Mouse (Mus musculus): Measurements from ENCODE around the gene Parp11.

Parp11 gene

DNA sequence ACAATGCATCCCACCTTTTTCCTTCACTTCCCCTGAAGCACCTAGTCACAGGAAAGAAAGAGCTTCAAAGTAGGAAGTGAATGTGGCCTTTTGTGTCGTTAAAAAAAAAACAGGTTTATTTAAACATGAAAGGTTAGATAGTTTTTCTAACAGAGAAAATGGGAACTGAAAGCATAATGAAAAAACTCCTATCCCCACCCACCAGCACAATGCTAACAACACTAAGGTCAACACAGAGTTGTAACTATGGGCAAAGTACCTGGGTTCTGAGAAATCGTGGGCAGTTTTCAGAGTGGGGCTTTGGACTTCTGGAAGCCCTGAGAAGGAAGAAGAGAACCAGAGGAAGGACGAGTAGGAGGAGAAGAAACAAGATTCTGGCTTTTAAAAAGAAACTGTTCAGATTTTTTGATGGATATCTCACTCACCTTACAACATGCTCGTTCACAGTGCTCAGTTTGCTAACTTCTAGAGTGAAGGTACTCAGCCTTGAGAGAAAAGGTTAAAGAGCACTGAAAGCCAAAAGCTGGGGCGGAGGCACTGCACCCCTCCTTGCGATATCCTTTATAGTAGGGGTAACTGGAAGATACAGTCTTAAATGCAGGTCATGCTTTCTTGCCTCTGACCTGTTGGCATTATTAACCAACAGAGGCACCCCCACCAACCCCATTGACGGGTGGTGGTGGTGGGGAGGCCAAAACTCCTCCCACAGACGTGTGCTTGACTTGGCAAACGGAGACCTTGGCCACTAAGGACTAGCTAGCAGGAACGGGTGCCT is 1.2 kb downstream of the Parp11 start:
- DNase-seq (ENCODE audit: extremely low spot score, low spot score), result no peak

DNA sequence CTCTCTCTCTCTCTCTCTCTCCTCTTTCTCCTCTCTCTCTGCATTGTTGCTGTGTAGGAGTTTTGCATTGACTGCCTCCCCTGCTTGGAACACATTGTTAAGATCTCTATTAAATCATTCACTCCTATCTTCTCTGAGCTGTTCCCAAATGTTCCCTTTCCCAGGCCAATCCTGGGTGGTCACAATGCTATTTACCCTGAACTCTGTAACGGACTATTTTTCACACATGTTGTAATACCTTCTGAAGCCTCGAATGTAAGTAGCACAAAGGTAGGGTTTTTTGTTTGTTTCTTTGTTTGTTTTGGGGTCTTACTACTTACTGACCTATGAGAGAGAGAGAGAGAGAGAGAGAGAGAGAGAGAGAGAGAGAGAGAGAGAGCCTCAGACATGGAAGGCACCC is 2.2 kb downstream of the Parp11 start:
- DNase-seq (ENCODE audit: extremely low spot score, low spot score), result no peak

DNA sequence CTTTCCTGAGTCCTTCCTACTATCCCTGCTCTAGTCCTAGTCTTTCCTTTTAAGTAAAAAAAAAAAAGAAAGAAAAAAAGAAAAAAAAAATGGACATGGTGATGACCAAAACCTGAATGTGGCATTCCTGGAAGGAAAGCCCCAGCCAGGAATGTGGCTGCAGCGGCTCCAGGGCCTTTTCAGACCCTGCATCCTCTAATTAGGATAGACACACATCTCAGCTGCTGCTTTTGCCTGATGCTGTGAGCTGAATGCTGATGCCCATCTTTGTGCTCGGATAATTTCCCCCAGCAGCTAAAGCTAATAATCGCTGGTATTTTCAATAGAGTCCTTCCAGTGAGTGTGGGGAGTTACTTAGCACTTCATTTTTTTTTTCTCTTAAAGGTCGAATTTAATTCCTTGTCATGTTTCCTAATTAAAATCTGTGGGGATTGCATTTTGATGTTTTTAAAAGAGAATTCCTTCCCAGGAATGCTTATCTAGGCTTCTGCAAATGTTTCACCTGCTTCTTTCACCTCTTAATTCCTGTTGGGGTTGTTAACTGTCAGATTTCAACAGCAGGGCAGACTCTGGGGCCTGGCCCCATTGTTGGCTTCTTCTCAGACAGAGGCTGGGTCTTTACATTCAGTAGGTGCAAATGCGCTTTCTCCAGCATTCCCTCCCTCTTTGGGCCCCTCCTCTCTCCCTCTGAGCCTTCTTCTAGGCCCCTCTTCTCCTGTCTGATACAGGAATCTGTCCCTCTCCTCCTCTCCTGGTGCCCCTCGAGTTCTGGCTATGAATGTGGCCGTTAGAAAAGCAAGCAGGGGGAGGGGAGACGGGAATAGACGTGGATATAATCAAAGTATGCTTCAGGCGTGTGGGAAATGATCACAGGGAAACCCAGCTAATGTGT is 3.1 kb downstream of the Parp11 start:
- no peak for DNase-seq (ENCODE audit: extremely low spot score, low spot score)

DNA sequence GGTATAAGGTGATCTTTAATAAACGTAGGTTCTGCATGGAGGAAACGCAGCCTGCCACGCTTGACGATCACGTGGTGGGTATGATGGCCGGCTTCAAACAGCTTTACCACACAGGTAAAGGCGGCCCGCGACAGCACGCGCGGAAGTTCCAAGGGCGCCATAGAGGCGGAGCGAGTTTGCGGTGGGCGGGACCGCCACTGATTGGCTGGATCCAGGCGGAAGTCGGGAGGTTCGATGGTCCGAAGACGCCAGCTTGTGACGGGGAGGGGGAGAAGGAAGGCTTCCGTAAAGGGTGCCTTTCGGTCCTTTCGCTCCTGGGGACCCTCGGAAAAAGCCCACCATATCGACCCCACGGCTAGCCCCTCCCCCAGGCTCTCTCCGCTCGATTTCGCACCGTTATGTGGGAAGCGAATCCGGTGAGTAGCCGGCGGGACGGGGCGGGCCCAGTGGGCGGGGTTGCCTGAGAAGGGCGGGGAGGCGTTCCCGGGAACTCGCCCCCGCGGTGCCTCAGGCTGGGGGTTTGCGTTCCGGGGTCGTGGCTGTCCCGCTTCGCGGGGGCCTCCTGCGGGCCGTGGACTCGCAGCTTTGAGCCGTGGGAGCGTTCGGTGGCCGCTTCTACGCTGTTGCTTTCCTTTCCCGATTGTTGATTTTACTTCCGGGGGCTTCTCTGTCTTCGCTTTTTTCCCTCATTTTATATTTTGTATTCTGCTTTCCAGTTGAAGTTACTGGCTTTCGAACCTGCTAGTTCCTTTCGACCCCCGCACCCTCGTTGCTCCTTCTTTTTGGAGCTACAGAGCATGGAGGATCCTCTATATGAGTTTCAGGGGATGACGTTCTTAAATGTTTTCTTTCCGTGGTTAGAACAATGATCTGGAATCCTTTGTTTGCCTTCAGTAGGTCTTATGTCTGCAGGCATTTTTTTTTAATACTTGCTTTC is 7.0 kb downstream of the Parp11 start:
- peak; percentile 95 for DNase-seq (ENCODE audit: extremely low spot score, low spot score)

DNA sequence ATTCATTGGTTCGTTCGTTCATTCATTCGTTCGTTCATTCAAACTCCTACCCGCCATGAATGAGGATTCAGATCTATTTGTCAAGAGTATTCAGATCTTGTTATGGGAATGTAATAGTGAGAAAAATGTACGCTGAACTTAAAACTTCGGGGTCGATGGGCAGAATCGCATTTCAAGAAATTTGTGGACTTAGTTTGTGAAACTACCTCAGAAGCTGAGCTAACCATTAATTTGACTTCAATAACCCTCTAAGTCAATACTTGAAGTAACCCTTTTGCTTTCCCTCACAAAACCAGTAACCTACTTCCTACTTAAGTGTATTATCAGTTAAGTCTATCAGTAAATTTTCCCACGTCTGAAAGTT is 7.7 kb downstream of the Parp11 start:
- no peak for DNase-seq (ENCODE audit: extremely low spot score, low spot score)

DNA sequence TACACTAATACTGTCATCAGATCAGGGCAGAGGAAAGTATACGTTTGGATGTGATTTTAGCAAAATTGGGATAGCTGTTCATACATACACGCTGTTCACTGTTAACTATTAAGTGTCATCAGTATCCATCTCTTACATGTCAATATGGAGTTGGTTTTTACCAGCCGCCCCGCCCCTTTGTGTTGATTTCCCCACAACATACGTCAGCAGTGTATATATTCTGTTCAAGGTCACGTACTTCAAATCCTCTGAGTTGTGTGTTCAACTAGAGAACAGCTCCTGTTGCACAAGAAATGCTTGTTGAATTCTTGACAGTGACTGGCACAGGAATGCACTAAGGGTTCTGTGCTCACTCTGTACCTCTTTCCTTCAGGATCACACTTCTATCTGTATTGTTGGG is 8.2 kb downstream of the Parp11 start:
- DNase-seq (ENCODE audit: extremely low spot score, low spot score), result no peak

DNA sequence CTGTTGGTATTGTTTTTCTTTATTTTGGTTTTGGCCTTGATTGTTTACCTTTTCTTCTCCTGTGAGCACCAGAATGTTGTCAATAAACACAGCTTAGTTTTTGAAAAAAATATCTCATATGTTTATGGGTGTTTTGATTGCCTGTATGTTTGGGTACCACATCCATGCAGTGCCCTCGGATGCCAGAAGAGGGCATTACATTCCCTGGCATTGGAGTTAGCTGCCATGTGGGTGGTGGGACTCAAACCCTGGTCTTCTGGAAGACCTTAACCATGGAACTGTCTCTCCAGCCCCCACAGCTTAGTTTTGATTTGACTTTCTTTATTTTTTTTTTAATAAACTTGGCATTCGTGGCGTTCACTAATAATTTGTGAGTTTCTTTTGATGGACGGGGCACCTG is 8.8 kb downstream of the Parp11 start:
- no peak for DNase-seq (ENCODE audit: extremely low spot score, low spot score)

DNA sequence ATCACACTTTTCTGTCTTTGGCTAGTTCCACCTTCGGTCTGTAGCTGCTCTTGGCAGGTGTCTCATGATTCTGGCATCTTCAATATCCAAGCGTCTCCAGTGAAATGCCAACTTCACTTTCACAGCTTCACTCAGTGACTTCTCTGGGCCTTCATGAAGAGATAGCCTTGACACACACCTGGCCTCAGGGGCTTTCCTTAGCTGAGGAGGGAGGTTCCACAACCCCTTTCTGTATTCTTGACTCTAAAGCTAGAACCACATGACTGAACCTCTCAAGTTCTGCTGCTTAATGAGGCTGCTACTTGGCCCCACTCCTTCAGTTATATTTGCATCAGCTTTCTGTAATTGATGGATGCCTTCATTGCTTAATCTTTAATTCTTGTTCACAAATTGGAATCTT is 10.1 kb downstream of the Parp11 start:
- DNase-seq (ENCODE audit: extremely low spot score, low spot score), result no peak

DNA sequence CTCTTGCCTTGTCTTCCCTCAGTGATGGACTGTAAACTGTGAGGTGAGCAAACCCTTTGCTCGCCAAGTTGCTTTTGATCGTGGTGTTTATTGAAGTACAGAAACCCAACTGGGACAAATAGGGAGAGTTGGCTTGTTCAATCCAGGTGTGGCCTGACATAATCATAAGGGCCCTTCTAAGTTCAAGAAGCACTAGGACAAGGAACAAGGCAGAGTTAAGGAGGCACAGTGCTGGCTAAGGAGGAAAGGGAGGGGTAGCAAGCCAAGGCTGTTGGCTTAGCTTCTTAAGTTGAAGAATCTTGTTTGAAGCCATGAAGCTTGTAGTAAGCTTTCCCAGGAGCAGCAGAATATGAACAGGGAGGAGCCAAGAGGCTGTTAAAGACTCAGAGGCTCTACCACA is 13.1 kb downstream of the Parp11 start:
- DNase-seq (ENCODE audit: extremely low spot score, low spot score), result no peak

DNA sequence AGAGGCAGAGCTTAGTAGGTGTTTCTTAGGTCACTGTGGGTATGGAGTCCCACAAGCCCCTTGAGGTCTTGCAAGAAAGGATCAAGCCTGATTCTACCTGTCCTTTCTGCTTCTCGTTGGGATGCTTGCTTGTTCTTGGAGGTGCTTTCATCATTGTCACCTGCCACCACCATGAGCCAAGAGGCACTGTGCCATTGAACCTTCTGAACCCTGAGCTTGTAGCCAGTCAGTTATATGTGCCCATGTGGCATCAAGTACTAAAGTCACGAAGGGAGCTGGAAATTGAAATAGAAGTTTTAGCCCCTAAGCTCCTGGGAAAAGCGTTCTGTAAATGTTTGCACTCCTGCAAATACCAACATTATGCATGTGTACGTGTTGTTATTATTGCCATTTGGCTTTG is 14.9 kb downstream of the Parp11 start:
- DNase-seq (ENCODE audit: extremely low spot score, low spot score), result no peak

DNA sequence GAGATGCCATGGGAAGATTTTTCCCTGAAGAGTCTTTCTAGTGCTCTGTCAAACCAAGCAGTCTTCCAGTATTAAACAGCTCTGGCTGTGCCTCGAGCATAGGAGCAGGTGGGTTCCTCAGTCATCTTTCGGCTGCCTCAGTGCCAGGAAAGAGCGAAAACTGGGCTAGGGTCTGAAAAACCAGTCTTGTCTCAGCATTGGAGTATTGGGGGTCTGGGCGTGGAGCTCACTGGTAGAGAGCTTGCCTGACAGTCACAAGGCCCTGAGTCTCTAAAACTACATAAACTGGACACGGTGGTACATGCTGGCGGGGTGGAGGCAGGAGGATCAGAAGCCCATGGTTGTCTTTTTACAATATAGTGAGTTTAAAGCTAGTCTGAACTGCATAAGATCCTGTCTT is 15.6 kb downstream of the Parp11 start:
- DNase-seq (ENCODE audit: extremely low spot score, low spot score), result no peak

DNA sequence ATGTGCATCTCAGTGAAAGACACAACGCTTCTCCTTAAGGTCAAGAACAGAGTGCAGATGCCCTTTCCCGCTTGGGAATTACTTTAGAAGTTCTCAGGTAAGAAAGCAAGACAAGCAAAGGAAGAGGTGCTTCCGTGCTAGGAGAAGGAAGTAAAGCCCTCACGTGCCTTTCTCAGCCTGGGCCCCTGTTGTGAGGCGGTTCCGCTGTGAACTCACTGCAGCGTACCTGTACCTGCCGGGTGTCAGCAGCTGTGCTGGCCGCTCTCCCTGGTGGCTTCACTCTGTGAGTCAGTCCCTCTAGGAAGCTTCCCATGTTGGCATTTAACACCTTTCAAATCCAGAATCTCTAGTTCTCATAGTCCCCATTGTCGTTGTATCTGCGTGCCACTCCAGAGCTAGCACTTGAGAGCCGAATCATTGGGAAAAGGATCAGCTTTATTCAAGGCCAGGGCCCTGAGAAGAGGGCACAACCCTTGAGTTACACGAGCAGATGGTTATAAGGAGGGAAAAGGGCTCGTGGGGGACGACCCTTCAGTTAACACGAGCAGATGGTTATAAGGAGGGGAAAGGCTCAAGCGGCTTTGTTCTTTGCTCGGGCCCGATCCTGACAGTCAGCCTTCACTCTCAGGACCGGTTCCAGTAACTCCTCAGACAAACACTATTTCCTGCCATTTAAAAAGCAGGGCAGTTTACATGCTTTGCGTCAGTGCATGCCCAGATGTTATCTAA is 16.8 kb downstream of the Parp11 start:
- DNase-seq (ENCODE audit: extremely low spot score, low spot score), result no peak

DNA sequence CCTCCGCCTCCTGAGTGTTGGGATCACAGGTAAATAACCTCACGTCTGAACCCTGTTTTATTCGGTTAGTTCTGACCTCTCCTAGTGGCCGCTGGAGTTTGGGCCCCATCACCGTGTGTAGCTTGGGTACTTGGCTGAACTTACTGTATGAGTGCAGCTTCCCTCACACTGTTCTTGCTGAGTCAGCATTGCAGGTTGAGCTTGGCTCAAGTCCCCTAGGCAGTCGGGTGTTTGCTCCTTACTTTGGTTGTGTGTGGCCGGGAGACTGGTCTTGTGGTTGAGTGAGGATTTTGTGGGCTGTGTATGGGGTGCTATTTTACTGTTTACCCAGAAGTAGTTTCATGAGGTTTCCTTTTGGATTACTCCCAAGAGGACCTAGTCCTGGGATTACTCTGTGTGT is 17.9 kb downstream of the Parp11 start:
- no peak for DNase-seq (ENCODE audit: extremely low spot score, low spot score)

DNA sequence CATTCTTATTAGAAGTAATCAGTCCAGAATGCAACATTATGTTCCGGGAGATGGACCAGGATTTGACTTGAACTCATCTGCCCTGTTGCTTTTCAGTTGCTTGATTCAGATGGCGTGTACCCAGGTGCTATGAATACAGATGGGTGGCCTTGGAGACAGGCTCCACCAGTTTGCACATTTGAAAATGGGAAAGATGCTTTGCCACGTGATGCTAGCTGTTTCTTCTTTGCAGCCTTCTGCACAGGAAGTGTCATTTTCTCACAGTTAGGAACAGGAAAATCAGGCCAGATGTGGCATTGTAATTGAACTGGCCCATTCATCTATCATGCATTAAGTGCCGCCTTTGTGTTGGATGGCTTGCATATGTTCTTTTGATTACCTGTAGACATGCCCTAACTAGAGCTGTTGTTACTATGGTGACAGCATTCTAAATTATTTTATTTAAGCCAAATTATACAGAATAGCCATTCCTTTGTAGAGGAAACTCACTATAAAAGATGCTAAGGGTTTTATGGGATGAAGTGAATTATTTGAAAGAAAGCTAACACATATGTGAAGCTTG is 20.2 kb downstream of the Parp11 start:
- no peak for DNase-seq (ENCODE audit: extremely low spot score, low spot score)

DNA sequence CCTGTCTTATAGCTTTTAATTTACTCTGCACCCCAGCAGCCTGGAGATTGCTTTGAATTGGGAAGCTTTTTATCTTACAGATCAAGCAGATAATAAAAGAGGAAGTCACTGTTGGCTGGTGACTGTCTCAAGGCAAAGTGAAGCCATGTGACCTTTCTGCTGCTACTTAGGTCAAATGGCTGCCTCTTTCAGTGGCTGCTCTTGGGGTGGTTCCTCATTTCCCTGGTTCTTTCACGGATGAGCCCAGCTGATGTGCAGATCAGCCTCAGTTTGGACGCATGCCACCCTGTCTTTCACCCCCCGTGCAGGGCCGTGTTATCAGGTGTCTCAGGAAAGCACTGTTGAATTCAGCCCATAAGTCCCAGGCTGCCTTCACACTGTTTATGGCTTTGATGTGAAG is 25.4 kb downstream of the Parp11 start:
- no peak for DNase-seq (ENCODE audit: extremely low spot score, low spot score)

DNA sequence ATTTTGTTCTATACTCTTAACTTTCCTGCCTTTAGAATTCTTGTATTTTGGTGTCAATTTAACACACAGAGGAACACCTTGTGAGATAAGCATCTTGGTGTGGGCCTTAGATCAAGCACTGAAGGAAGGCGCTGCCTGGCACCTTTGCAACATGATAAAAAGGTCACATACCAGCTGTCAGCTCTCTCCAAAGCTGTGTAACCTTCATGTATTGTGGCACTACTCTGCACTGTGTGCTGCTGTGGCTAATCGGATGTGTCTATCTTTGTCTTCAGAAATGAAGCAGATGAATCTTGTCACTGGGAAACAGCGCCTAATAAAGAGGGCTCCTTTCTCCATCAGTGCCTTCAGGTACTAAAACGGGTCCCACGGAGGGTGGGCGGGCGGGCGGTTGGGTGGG is 27.3 kb downstream of the Parp11 start:
- no peak for DNase-seq (ENCODE audit: extremely low spot score, low spot score)

DNA sequence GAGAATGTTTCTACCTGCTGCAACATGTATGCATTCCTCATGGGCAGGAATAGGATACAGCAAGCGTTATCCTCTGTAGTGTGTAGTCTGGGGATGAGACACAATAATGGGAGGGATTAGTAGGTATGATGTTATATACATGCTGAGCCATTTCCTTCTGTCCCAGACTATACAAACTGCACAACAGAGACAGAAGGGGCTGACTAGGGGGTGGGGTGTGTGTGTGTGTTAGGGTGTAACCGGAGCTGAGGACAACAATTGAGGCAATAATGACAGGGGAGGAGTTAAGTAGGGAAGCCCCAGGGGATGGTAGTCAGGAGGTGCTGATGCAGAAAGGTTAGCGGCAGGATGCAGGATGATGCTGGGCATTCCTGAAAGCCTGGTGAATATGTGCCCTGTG is 28.6 kb downstream of the Parp11 start:
- DNase-seq (ENCODE audit: extremely low spot score, low spot score), result no peak

DNA sequence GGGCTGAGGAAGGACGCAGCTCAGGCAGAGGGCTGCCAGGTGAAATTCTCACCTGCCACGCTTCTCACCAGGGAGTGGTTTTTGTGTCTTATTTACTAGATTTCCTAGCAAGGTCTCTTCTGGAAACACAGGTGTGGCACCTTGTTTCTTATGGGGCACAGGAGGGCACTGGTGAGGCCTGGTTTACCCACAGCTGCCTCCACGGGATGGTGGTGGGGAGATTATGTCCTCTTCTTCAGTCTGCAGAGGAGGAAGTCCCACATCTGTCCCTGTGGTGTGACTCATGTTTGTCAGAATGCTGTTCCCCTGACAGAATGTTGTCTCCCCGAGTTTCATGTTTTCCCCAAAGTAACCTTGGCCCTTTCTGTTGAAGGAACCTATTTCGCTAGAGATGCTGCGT is 44.4 kb downstream of the Parp11 start:
- no peak for DNase-seq (ENCODE audit: extremely low spot score, low spot score)

DNA sequence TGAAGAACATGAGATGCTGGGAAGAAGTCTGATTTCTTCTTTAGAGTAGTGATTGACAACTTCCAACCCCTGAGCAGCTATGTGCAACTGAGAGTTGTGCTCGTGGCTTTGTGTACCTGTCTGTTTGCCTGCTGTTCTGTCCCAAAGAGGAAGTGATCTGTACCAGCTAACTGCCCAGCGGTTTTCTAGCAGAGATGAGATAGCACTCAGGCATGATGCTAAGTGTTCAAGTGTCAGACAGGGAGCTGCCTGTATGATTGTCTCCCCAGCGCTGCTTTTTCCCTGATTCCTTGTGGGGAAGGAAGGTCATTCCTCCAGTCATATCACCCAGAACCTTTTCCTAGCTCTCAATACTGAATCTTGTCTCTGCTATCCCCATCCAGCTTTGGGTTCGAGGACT is 45.9 kb downstream of the Parp11 start:
- DNase-seq (ENCODE audit: extremely low spot score, low spot score), result no peak

DNA sequence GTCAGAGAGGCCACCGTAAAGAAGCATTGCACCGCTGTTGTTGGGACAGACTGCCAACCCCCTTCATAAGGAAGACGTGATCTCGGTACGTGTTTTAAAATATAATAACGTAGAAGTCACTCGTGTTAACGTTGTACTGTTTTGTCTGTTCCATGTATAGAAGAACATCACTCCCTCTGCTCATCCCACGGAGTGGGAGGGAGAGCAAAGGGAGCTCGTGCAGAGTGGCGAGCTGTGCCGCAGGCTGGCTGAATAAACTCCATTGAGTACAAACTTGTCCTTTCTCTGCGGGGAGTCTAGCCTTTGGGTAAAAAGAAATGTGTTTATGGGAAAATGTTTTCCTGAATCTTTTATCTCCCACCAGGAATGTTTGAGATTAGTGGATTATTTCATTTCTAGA is 47.1 kb downstream of the Parp11 start:
- DNase-seq (ENCODE audit: extremely low spot score, low spot score), result no peak

DNA sequence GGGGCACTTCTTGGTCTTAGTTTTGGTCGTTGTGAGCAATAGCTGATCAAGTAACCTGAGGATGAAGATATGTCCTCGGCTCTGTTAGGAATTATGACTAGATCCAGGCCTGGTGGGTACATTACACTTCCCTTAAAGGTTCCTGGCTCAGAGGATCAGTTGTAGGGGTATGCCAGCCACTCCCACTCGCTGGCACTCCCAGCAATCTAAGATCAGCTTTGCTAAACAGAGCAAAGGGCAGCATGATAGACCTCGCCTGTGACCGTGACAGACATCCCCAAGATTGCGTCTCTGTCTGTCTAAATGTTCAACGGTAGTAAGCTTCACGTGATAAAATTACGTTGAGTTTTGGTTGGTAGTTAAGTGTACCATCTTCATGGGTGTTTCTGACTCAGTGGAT is 47.7 kb downstream of the Parp11 start:
- no peak for DNase-seq (ENCODE audit: extremely low spot score, low spot score)

Measured in neural tube, embryonic 10.5 days (tissue).